Mouse (Mus musculus): Measurements from ENCODE around the gene Mrto4. TPM values are rescaled to one million over a fixed set of nuclear protein-coding genes. Genes with fewer than 3 reads are reported as not detected.

The Mrto4 gene
- total and polyA plus RNA-seq, 2 experiments from 2014 or later: 53.7 to 80.7 TPM

GRCm38 (mm10) chr4:139381452-139381845 is 29.1 kb upstream of the Mrto4 start:
- DNase-seq (no peak), ATAC-seq (no peak)
- H3K36me3 ChIP-seq (ENCODE audit: insufficient read depth): peaks cover 3% of the 10 kb centered on the region; the same call in 1 of the 2 replicates
- no peak for TF ChIP-seq CTCF (IDR thresholded peaks at IDR 0.05; ENCODE audit: low read depth)
- H3K9ac ChIP-seq: peak overlapping the region; percentile 71
- peaks cover 5% of the 10 kb centered on the region; the same call in 1 of the 2 replicates for H3K4me1 ChIP-seq (ENCODE audit: insufficient read depth)
- H3K27ac ChIP-seq (ENCODE audit: low read depth, low read length): no peak overlapping the region
- no peaks in the 10 kb centered on the region for H3K27me3 ChIP-seq (ENCODE audit: insufficient read depth, low read length)
- H3K4me3 ChIP-seq (ENCODE audit: low read depth, low read length): peak overlapping the region; percentile 66
- WGBS: 59% methylated on average over 4 of the region's 4 CpGs
- H3K4me2 ChIP-seq (ENCODE audit: low read depth): peak overlapping the region; percentile 85
- H3K9me3 ChIP-seq (ENCODE audit: low read length): no peaks in the 10 kb centered on the region

GRCm38 (mm10) chr4:139380775-139381451 is 28.5 kb upstream of the Mrto4 start:
- WGBS: 4% methylated on average over 44 of the region's 44 CpGs
- peak overlapping the region; percentile 71 for H3K9ac ChIP-seq
- H3K4me2 ChIP-seq (ENCODE audit: low read depth): peak overlapping the region; percentile 85
- H3K27me3 ChIP-seq (ENCODE audit: insufficient read depth, low read length): no peaks in the 10 kb centered on the region
- H3K27ac ChIP-seq (ENCODE audit: low read depth, low read length): peak overlapping the region; percentile 67; the same call in 1 of the 2 replicates
- peaks cover 6% of the 10 kb centered on the region; the same call in 1 of the 2 replicates for H3K36me3 ChIP-seq (ENCODE audit: insufficient read depth)
- peaks cover 5% of the 10 kb centered on the region; the same call in 1 of the 2 replicates for H3K4me1 ChIP-seq (ENCODE audit: insufficient read depth)
- peak; percentile 45 for ATAC-seq
- no peaks in the 10 kb centered on the region for H3K9me3 ChIP-seq (ENCODE audit: low read length)
- no peak for TF ChIP-seq CTCF (IDR thresholded peaks at IDR 0.05; ENCODE audit: low read depth)
- H3K4me3 ChIP-seq (ENCODE audit: low read depth, low read length): peak overlapping the region; percentile 66
- no peak for DNase-seq

- ATAC-seq (peak; percentile 96), DNase-seq (peak; percentile 100)
- H3K27ac ChIP-seq (ENCODE audit: low read depth, low read length): peak overlapping the region; percentile 70
- peak; percentile 33; the same call in 1 of the 2 replicates for TF ChIP-seq CTCF (IDR thresholded peaks at IDR 0.05; ENCODE audit: low read depth)
- H3K27me3 ChIP-seq (ENCODE audit: insufficient read depth, low read length): no peaks in the 10 kb centered on the region
- H3K9ac ChIP-seq: peak overlapping the region; percentile 71
- peak overlapping the region; percentile 85 for H3K4me2 ChIP-seq (ENCODE audit: low read depth)
- under 1% methylated on average over 51 of the region's 54 CpGs for WGBS
- H3K4me3 ChIP-seq (ENCODE audit: low read depth, low read length): peak overlapping the region; percentile 66
- H3K36me3 ChIP-seq (ENCODE audit: insufficient read depth): peaks cover 13% of the 10 kb centered on the region
- H3K9me3 ChIP-seq (ENCODE audit: low read length): no peaks in the 10 kb centered on the region
- H3K4me1 ChIP-seq (ENCODE audit: insufficient read depth): peaks cover 5% of the 10 kb centered on the region; the same call in 1 of the 2 replicates
These were observed 27.9 kb upstream of the Mrto4 start for GRCm38 (mm10) chr4:139380207-139380748.

DNA sequence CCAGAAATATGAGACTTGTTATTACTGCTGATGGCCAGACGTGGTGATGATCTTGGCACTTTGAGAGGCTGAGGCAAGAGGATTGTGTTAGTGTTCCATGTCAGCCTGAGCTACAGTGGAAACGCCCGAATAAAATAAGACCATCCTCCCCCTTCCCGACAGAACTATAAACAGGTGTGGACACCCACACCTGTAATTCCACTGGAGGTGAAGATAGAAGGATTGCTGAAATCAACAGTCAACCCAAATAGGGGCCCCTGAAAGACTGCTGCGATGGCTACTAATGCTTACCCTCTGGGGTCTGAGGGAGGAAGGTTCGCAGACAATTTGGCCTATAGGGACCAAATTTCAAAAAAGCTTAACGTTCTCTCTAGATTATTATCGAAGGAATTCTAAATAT is 27.3 kb upstream of the Mrto4 start:
- ATAC-seq (no peak), DNase-seq (no peak)
- H3K9me3 ChIP-seq (ENCODE audit: low read length): no peaks in the 10 kb centered on the region
- 13% methylated on average over 8 of the region's 8 CpGs for WGBS
- H3K27ac ChIP-seq (ENCODE audit: low read depth, low read length): peak overlapping the region; percentile 70
- H3K4me3 ChIP-seq (ENCODE audit: low read depth, low read length): peak overlapping the region; percentile 66
- peaks cover 18% of the 10 kb centered on the region for H3K36me3 ChIP-seq (ENCODE audit: insufficient read depth)
- H3K4me2 ChIP-seq (ENCODE audit: low read depth): peak overlapping the region; percentile 74
- no peak for TF ChIP-seq CTCF (IDR thresholded peaks at IDR 0.05; ENCODE audit: low read depth)
- H3K4me1 ChIP-seq (ENCODE audit: insufficient read depth): peaks cover 5% of the 10 kb centered on the region; the same call in 1 of the 2 replicates
- H3K27me3 ChIP-seq (ENCODE audit: insufficient read depth, low read length): no peaks in the 10 kb centered on the region
- peak overlapping the region; percentile 54 for H3K9ac ChIP-seq

- 97% methylated on average over 10 of the region's 10 CpGs for WGBS
- Histone ChIP-seq H3K4me2 (ENCODE audit: low read depth) (no peak overlapping the region), H3K36me3 (ENCODE audit: insufficient read depth) (peaks cover 70% of the 10 kb centered on the region), H3K9ac (no peak overlapping the region), H3K27me3 (ENCODE audit: insufficient read depth, low read length) (no peaks in the 10 kb centered on the region), H3K4me1 (ENCODE audit: insufficient read depth) (no peaks in the 10 kb centered on the region), H3K9me3 (ENCODE audit: low read length) (no peaks in the 10 kb centered on the region), H3K4me3 (ENCODE audit: low read depth, low read length) (no peak overlapping the region), H3K27ac (ENCODE audit: low read depth, low read length) (no peak overlapping the region)
- TF ChIP-seq CTCF (IDR thresholded peaks at IDR 0.05; ENCODE audit: low read depth): no peak
- DNase-seq: no peak
- no peak for ATAC-seq
These were observed 21.2 kb upstream of the Mrto4 start for GRCm38 (mm10) chr4:139373531-139373930.

GRCm38 (mm10) chr4:139373130-139373529 is 20.8 kb upstream of the Mrto4 start:
- H3K9me3 ChIP-seq (ENCODE audit: low read length): no peaks in the 10 kb centered on the region

DNA sequence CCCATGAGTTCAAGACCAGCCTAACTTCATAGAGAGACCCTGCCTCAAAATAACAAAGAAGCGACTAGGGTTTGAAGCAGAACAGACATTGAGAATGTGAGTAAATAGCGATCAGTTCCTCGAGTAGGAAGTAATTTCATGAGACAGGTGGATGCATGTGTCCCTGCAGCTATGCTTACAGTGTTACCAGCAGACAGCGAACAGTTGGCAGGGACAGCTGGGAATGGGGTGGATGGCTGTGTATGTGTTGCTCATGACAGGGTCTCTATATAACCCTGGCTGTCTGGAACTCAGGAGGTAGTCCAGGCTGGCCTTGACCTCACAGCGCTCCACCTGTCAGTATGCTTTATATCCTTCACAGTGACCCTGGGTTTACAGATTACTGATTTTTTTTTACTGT is 15.7 kb upstream of the Mrto4 start:
- DNase-seq (no peak), ATAC-seq (no peak)
- WGBS: 94% methylated on average over 5 of the region's 5 CpGs
- Histone ChIP-seq H3K36me3 (ENCODE audit: insufficient read depth) (peaks cover 89% of the 10 kb centered on the region), H3K27ac (ENCODE audit: low read depth, low read length) (no peak overlapping the region), H3K9me3 (ENCODE audit: low read length) (no peaks in the 10 kb centered on the region), H3K4me3 (ENCODE audit: low read depth, low read length) (no peak overlapping the region), H3K4me2 (ENCODE audit: low read depth) (no peak overlapping the region), H3K4me1 (ENCODE audit: insufficient read depth) (no peaks in the 10 kb centered on the region), H3K9ac (no peak overlapping the region), H3K27me3 (ENCODE audit: insufficient read depth, low read length) (no peaks in the 10 kb centered on the region)
- TF ChIP-seq CTCF (IDR thresholded peaks at IDR 0.05; ENCODE audit: low read depth): no peak

More at GRCm38 (mm10) chr4:139373130-139373529, 20.8 kb upstream of the Mrto4 start:
- H3K36me3 ChIP-seq (ENCODE audit: insufficient read depth): peaks cover 73% of the 10 kb centered on the region
- H3K4me1 ChIP-seq (ENCODE audit: insufficient read depth): no peaks in the 10 kb centered on the region
- H3K4me3 ChIP-seq (ENCODE audit: low read depth, low read length): no peak overlapping the region
- no peak overlapping the region for H3K9ac ChIP-seq
- no peaks in the 10 kb centered on the region for H3K27me3 ChIP-seq (ENCODE audit: insufficient read depth, low read length)
- no peak for TF ChIP-seq CTCF (IDR thresholded peaks at IDR 0.05; ENCODE audit: low read depth)
- 94% methylated on average over 4 of the region's 4 CpGs for WGBS
- no peak overlapping the region for H3K27ac ChIP-seq (ENCODE audit: low read depth, low read length)
- no peak for DNase-seq
- no peak overlapping the region for H3K4me2 ChIP-seq (ENCODE audit: low read depth)
- ATAC-seq: no peak

Data from forebrain, postnatal 0 days (tissue).